Mouse (Mus musculus) MEL (cell line): ENCODE data around the gene Ppp1r15b. TPM values are rescaled to one million over a fixed set of nuclear protein-coding genes. Genes with fewer than 3 reads are reported as not detected.

Source experiments
- DNase-seq: peaks from one replicate; pipeline ENCODE4 v3.0.0; 2011; ENCODE audit warnings: low read depth, low spot score
- H3K27ac ChIP-seq: 2 replicates; pipeline ENCODE4 v1.5.1; 2012; ENCODE audit warnings: low read depth, mild to moderate bottlenecking, control low read depth, low read length, moderate library complexity; ENCODE audit not compliant: control insufficient read depth
- H3K27me3 ChIP-seq, 2 experiments: fragments of 150-350 bp in 1 of 2; sonication (generic) in 1 of 2; 2 replicates each; pipeline ENCODE4 v1.6.1; 2012; ENCODE audit warnings: low read length in 2 of 2, mild to moderate bottlenecking in 2 of 2, improper control_type of control experiment in 1 of 2, moderate library complexity in 1 of 2; ENCODE audit not compliant: insufficient read depth in 2 of 2, control insufficient read depth in 1 of 2
- H3K36me3 ChIP-seq, 2 experiments: 2 replicates each; pipeline ENCODE4 v1.6.1; 2012 to 2014; ENCODE audit warnings: low read length in 2 of 2, improper control_type of control experiment in 1 of 2, inconsistent platforms in 1 of 2, mild to moderate bottlenecking in 1 of 2; ENCODE audit not compliant: insufficient read depth in 2 of 2, control insufficient read depth in 1 of 2
- H3K4me1 ChIP-seq, 2 experiments: fragments of 150-350 bp in 1 of 2; sonication (generic) in 1 of 2; 2 replicates each; pipeline ENCODE4 v1.6.1; 2012; ENCODE audit warnings: low read length in 2 of 2, improper control_type of control experiment in 1 of 2, mild to moderate bottlenecking in 1 of 2; ENCODE audit not compliant: insufficient read depth in 2 of 2, control insufficient read depth in 1 of 2
- H3K4me3 ChIP-seq, 2 experiments: fragments of 150-350 bp in 1 of 2; sonication (generic) in 1 of 2; 2 replicates each; pipeline ENCODE4 v1.5.1; 2012; ENCODE audit warnings: low read depth in 2 of 2, low read length in 2 of 2, mild to moderate bottlenecking in 2 of 2, moderate library complexity in 2 of 2, control low read depth in 1 of 2, improper control_type of control experiment in 1 of 2; ENCODE audit not compliant: control insufficient read depth in 1 of 2, insufficient read depth in 1 of 2
- H3K79me2 ChIP-seq: 2 replicates; pipeline ENCODE4 v1.6.1; 2012; ENCODE audit warnings: mild to moderate bottlenecking, low read length, moderate library complexity; ENCODE audit not compliant: control insufficient read depth, poor library complexity, insufficient read depth
- H3K9ac ChIP-seq: 2 replicates; pipeline ENCODE4 v1.6.1; 2012; ENCODE audit warnings: low read depth, mild to moderate bottlenecking, control low read depth, low read length, moderate library complexity; ENCODE audit not compliant: control insufficient read depth, poor library complexity, severe bottlenecking
- H3K9me3 ChIP-seq: fragments of 150-350 bp; sonication (generic); replicated peaks from 2 replicates; pipeline ENCODE4 v1.6.1; 2012; ENCODE audit warnings: mild to moderate bottlenecking, low read length, improper control_type of control experiment, moderate library complexity; ENCODE audit not compliant: insufficient read depth
- BHLHE40 ChIP-seq: IDR thresholded peaks from 2 replicates; pipeline ENCODE4 v1.6.1; 2012; ENCODE audit warnings: low read depth, mild to moderate bottlenecking, inconsistent platforms, low read length, improper control_type of control experiment, borderline replicate concordance
- CHD1 ChIP-seq: IDR thresholded peaks from 2 replicates; pipeline ENCODE4 v1.6.1; 2012; ENCODE audit warnings: low read depth, mild to moderate bottlenecking, inconsistent platforms, low read length, improper control_type of control experiment
- E2F4 ChIP-seq: IDR thresholded peaks from 2 replicates; pipeline ENCODE4 v1.6.1; 2011; ENCODE audit warnings: low read depth, low read length, improper control_type of control experiment, borderline replicate concordance
- ELF1 ChIP-seq: IDR thresholded peaks from 2 replicates; pipeline ENCODE4 v1.6.1; 2014; ENCODE audit warnings: low read depth, mild to moderate bottlenecking, inconsistent platforms, low read length, improper control_type of control experiment, moderate library complexity
- ETS1 ChIP-seq: IDR thresholded peaks from 2 replicates; pipeline ENCODE4 v1.6.1; 2012; ENCODE audit warnings: low read depth, mild to moderate bottlenecking, inconsistent platforms, low read length, improper control_type of control experiment, moderate library complexity
- GABPA ChIP-seq: IDR thresholded peaks from 2 replicates; pipeline ENCODE4 v1.6.1; 2012; ENCODE audit warnings: low read depth, mild to moderate bottlenecking, inconsistent platforms, low read length, improper control_type of control experiment, moderate library complexity
- MAFK ChIP-seq: IDR thresholded peaks from 2 replicates; pipeline ENCODE4 v1.6.1; 2011; ENCODE audit warnings: low read depth, mild to moderate bottlenecking, low read length, improper control_type of control experiment, borderline replicate concordance
- MAX ChIP-seq: IDR thresholded peaks from 2 replicates; pipeline ENCODE4 v1.6.1; 2011; ENCODE audit warnings: low read length, improper control_type of control experiment
- MAZ ChIP-seq: IDR thresholded peaks from 2 replicates; pipeline ENCODE4 v1.6.1; 2012; ENCODE audit warnings: low read depth, mild to moderate bottlenecking, inconsistent platforms, low read length, improper control_type of control experiment
- MEF2A ChIP-seq: IDR thresholded peaks from 2 replicates; pipeline ENCODE4 v1.6.1; 2014; ENCODE audit warnings: low read depth, mild to moderate bottlenecking, inconsistent platforms, low read length, improper control_type of control experiment; ENCODE audit not compliant: poor library complexity, insufficient replicate concordance, severe bottlenecking; ENCODE audit errors: extremely low read depth
- MXI1 ChIP-seq: IDR thresholded peaks from 2 replicates; pipeline ENCODE4 v1.6.1; 2011; ENCODE audit warnings: mild to moderate bottlenecking, low read depth, low read length, improper control_type of control experiment
- MYC ChIP-seq: IDR thresholded peaks from 2 replicates; pipeline ENCODE4 v1.6.1; 2011; ENCODE audit warnings: low read depth, mild to moderate bottlenecking, low read length, improper control_type of control experiment, moderate library complexity
- NRF1 ChIP-seq: IDR thresholded peaks from 2 replicates; pipeline ENCODE4 v1.6.1; 2014; ENCODE audit warnings: low read depth, mild to moderate bottlenecking, inconsistent platforms, low read length, improper control_type of control experiment, moderate library complexity; ENCODE audit not compliant: poor library complexity, insufficient read depth, severe bottlenecking
- POLR2AphosphoS2 ChIP-seq: IDR thresholded peaks from 2 replicates; pipeline ENCODE4 v1.6.1; 2011; ENCODE audit warnings: low read length, improper control_type of control experiment
- POLR2AphosphoS5 ChIP-seq: IDR thresholded peaks from 2 replicates; pipeline ENCODE4 v1.6.1; 2012; ENCODE audit warnings: low read depth, borderline replicate concordance, mild to moderate bottlenecking, inconsistent platforms, low read length, moderate library complexity, mixed read lengths
- RAD21 ChIP-seq: IDR thresholded peaks from 2 replicates; pipeline ENCODE4 v1.6.1; 2011; ENCODE audit warnings: mild to moderate bottlenecking, low read depth, low read length, improper control_type of control experiment
- RCOR1 ChIP-seq: IDR thresholded peaks from 2 replicates; pipeline ENCODE4 v1.6.1; 2012; ENCODE audit warnings: low read depth, mild to moderate bottlenecking, inconsistent platforms, low read length, improper control_type of control experiment
- TAL1 ChIP-seq: IDR thresholded peaks from 2 replicates; pipeline ENCODE4 v1.6.1; 2012; ENCODE audit warnings: mild to moderate bottlenecking, inconsistent platforms, low read length, moderate library complexity, mixed read lengths
- ZNF384 ChIP-seq: IDR thresholded peaks from 2 replicates; pipeline ENCODE4 v1.6.1; 2012; ENCODE audit warnings: low read depth, mild to moderate bottlenecking, inconsistent platforms, low read length, improper control_type of control experiment
- polyA plus RNA-seq, 2 experiments: library from polyadenylated mRNA; stranded (reverse) in 1 of 2; unstranded in 1 of 2; fragments of >175 nt in 1 of 2; fragments of >200 nt in 1 of 2; gene quantifications; 2 replicates each; pipeline versions ENCODE4 v1.2.1 to v1.2.4; 2012; ENCODE audit warnings: low replicate concordance in 2 of 2, low read depth in 1 of 2; ENCODE audit not compliant: insufficient read length in 2 of 2, insufficient read depth in 1 of 2, missing spikeins in 1 of 2
- total RNA-seq: library from RNA; depleted of rRNA; stranded (reverse); fragments of 300-350 nt; gene quantifications from 2 replicates; pipeline ENCODE4 v1.2.3, GENCODE M21; 2012

The Ppp1r15b gene
- total and polyA plus RNA-seq, 3 experiments: 53.1 to 56.3 TPM; not detected in 1

DNA sequence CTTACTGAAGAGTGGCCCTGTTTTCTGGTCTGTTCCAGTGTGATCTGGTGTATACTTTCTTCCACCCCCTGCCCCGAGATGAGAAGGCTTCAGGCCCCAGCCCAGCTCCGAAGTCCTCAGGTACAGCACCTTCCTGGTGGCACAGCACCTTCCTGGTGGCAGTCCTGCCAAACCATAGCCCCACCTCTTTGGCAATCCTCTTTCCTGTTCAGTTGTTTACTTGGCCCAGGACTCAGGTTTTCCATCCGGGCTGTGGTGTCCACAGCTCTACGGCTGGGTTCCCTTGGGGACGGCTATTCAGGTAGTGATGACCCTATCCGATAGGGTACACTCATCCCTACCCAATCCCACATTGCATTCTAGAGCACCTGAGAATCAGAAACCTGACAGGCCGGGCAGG, 27.6 kb upstream of the Ppp1r15b start:
- no peak for TF ChIP-seq MAZ
- no peak overlapping the region for H3K4me3 ChIP-seq
- DNase-seq: no peak
- H3K27ac ChIP-seq: no peak overlapping the region
- H3K4me1 ChIP-seq: peaks cover 0 to 4% of the 10 kb centered on the region in 2 experiments; a peak in 1 of 4 replicates
- no peaks in the 10 kb centered on the region for H3K27me3 ChIP-seq
- no peaks in the 10 kb centered on the region for H3K9me3 ChIP-seq
- H3K9ac ChIP-seq: no peak overlapping the region
- H3K36me3 ChIP-seq: no peaks in the 10 kb centered on the region; a peak in 1 of 4 replicates
- H3K79me2 ChIP-seq: no peaks in the 10 kb centered on the region

DNA sequence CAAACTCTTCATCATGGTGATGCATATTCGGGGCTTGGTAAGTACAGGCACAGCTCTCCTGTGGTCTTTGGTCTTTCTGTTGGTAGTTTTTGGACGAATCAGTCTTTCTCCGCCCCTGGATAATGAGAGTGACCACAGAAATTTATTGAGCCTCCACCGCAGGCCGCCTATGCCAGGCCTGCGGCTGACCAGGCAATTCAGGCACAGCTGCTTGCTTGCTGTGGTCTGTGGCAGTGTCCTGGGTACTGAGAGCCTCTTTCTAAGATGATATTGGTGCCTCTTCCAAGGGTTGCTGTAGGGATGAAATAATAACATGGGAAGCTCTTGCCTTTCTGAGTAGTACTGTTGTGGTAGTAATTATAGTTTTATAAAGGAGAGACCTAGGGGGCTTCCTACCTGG, 27.1 kb upstream of the Ppp1r15b start:
- H3K4me3 ChIP-seq: no peak overlapping the region
- no peaks in the 10 kb centered on the region; a peak in 1 of 4 replicates for H3K36me3 ChIP-seq
- H3K9ac ChIP-seq: no peak overlapping the region
- no peaks in the 10 kb centered on the region for H3K79me2 ChIP-seq
- no peak for TF ChIP-seq ZNF384
- TF ChIP-seq RCOR1: no peak
- no peak for TF ChIP-seq CHD1
- TF ChIP-seq TAL1: no peak
- no peak for TF ChIP-seq BHLHE40
- no peak for TF ChIP-seq MEF2A
- no peak for TF ChIP-seq POLR2AphosphoS5
- no peak for TF ChIP-seq MYC
- TF ChIP-seq MAFK: no peak
- TF ChIP-seq E2F4: no peak
- no peak for TF ChIP-seq MXI1
- no peak for TF ChIP-seq POLR2AphosphoS2
- TF ChIP-seq MAX: no peak
- no peak for TF ChIP-seq NRF1
- TF ChIP-seq ELF1: no peak
- TF ChIP-seq RAD21: no peak
- no peak for TF ChIP-seq GABPA
- TF ChIP-seq ETS1: no peak
- no peaks in the 10 kb centered on the region for H3K9me3 ChIP-seq
- H3K27me3 ChIP-seq: no peaks in the 10 kb centered on the region
- H3K4me1 ChIP-seq: peaks cover 0 to 4% of the 10 kb centered on the region in 2 experiments; a peak in 1 of 4 replicates
- no peak overlapping the region for H3K27ac ChIP-seq
- DNase-seq: no peak
